Mouse (Mus musculus): ENCODE results near the gene Kif20b. TPM values are rescaled to one million over a fixed set of nuclear protein-coding genes. Genes with fewer than 3 reads are reported as not detected.

Kif20b gene
- total RNA-seq, 2 experiments from 2014 or later, result 0.11 to 0.38 TPM

DNA sequence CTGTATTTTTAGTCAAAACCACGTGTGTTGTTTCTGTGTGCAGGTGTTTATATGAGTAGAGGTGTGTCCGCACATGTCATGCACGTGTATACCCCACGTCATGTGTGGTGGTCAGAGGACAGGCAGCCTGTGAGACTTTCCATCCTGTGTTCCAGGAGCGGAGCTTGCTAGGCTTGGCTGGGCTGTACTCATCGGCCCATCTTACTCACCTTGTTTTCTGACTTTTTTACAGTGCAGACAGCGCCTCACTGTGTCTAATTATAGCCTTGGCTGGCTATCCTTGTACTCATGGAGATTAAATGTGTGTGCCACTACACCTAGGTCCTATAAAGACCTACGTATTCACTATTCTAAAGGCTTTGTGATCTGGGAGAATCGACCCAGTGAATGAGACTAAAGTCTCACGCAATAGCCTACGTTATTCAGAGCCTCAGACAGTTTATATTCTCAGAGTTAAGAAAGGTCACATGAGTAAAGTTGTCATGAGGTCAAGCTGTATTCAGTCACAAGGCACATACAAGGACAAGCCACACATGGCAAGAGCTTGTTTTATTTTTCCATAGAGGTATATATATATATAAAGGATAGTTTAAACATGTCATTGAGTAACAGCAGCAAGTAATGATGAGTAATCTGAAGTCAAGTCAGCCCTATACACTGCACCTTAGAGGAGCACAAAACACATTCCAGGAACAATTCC is 31.8 kb downstream of the Kif20b start:
- no peak overlapping the region for H3K27ac ChIP-seq
- TF ChIP-seq CTCF (IDR thresholded peaks at IDR 0.05), result 0 out of 2 replicates have a peak, but pooled peaks have one; percentile 8
- DNase-seq, result no peak
- no peak overlapping the region for H3K4me3 ChIP-seq
- intact Hi-C loops (cut with DNase I), result no loop called here

DNA sequence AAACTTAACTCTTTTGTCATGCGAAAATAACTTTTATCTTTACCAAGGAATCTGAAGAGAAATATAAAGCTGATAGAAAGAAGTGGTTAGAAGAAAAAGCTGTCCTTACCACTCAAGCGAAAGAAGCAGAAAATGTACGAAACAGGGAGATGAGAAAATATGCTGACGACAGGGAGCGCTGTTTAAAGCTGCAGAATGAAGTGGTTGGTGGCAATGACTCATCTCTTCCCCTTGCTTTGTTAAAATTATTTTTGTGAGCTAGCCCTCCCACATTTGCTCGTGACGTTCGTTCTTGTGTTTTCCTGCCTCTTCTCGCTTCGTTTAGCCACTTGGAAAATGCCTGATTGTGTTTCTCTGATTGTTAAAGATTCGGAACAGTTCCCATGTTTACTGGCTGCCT is 37.2 kb downstream of the Kif20b start:
- TF ChIP-seq CTCF (IDR thresholded peaks at IDR 0.05), result no peak
- H3K27ac ChIP-seq, result no peak overlapping the region
- no peak overlapping the region for H3K4me3 ChIP-seq
- intact Hi-C loops (cut with DNase I), result no loop called here
- no peak for DNase-seq

- intact Hi-C loops (cut with DNase I), result no loop called here
- Histone ChIP-seq H3K4me3 (no peak overlapping the region), H3K27ac (no peak overlapping the region)
- TF ChIP-seq CTCF (IDR thresholded peaks at IDR 0.05), result no peak
- DNase-seq, result no peak
These were observed 62.6 kb downstream of the Kif20b start for GRCm38 (mm10) chr19:34984742-34985141.

GRCm38 (mm10) chr19:34990443-34990842 is 68.3 kb downstream of the Kif20b start:
- no peak overlapping the region for H3K27ac ChIP-seq
- no peak for TF ChIP-seq CTCF (IDR thresholded peaks at IDR 0.05)
- H3K4me3 ChIP-seq, result no peak overlapping the region
- intact Hi-C loops (cut with DNase I), result loop anchor here (10.0 kb wide), 1 partner anchor 1094 kb away; the partner anchor contains the start of gene Rpp30
- no peak for DNase-seq

DNA sequence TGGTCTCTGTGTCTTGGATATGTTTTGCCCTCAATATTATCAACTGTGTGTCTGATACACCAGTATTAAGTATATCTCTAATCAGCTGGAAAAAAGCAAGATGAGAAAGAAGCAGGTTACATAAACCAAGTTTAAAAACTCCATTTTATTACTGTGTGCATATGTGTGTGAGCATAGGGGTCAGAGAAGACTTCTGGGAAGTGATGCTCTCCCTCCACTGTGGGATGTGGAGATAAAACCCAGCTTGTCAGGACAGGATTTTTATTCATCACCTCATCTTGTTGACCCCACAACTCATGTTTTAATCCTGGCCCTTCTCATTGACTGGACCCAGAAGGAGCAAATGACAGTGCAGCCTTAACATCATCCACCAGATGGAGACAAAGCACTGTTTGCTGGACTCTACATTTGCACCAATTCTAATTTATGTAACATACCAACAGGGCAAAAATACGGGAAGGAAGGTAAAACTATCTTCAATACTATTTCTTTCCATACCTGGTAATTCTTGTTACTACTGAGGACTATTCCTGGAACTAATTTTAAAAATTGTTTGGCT is 70.9 kb downstream of the Kif20b start:
- intact Hi-C loops (cut with DNase I), result loop anchor here (10.0 kb wide), 1 partner anchor 1092 kb away; the partner anchor contains the start of gene Rpp30
- no peak for DNase-seq
- peak; percentile 71 for TF ChIP-seq CTCF (IDR thresholded peaks at IDR 0.05)
- Histone ChIP-seq H3K27ac (no peak overlapping the region), H3K4me3 (no peak overlapping the region)

DNA sequence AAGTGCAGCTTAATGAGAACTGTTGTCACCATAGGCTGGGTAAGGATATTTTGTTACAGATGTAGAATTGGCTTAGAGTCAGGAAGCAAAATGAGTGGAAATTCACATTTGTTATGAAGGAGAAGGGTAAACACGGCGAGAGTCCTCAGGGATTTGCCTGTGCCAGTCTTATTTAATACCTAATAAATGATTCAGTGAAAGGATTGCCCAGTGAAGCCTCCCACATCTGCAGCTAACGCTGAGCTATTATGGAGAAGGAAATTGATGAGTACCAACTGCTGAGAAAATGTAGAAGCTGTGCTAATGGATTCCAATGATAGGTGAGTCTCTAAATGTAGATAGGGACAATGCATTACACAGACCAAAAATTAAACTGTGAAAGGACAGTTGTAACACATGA is 92.9 kb downstream of the Kif20b start:
- Histone ChIP-seq H3K4me3 (no peak overlapping the region), H3K27ac (no peak overlapping the region)
- intact Hi-C loops (cut with DNase I), result no loop called here
- no peak for TF ChIP-seq CTCF (IDR thresholded peaks at IDR 0.05)
- DNase-seq, result no peak

- no peak overlapping the region for H3K4me3 ChIP-seq
- DNase-seq, result no peak
- no peak overlapping the region for H3K27ac ChIP-seq
- intact Hi-C loops (cut with DNase I), result no loop called here
- no peak for TF ChIP-seq CTCF (IDR thresholded peaks at IDR 0.05)
These were observed 95.5 kb downstream of the Kif20b start for GRCm38 (mm10) chr19:35017474-35018208.

GRCm38 (mm10) chr19:35018209-35018581 is 96.0 kb downstream of the Kif20b start:
- no peak for DNase-seq
- TF ChIP-seq CTCF (IDR thresholded peaks at IDR 0.05), result no peak
- Histone ChIP-seq H3K4me3 (no peak overlapping the region), H3K27ac (no peak overlapping the region)
- intact Hi-C loops (cut with DNase I), result no loop called here

Small RNA genes lying within 50 kb of the gene (microRNA-seq; reads per million reads assigned to microRNA genes)
- not detected for gene Mir1950

Other genes with a start within 250 kb of the Kif20b start
- gene Slc16a12, start 175.1 kb upstream of the Kif20b start, total RNA-seq (2021), result under 1 TPM; 0.38 to 0.47 TPM
- 10 to 100 TPM; 10.7 to 26.0 TPM for gene Pank1, start 42.9 kb upstream of the Kif20b start, total RNA-seq (2021)